Mouse (Mus musculus) common myeloid progenitor, adult 5-6 weeks (primary cell): ENCODE measurements around the gene AU021092. TPM values are rescaled to one million over a fixed set of nuclear protein-coding genes. Genes with fewer than 3 reads are reported as not detected.
A peak's percentile ranks its signal among the peaks of the same experiment; 100 is the strongest.
"Not testable (repeated sequence)": the region's sequence is repeated elsewhere in the genome, so short reads cannot be mapped to it uniquely, and the experiment has no call there.

ENCODE experiments used
- ATAC-seq: replicated peaks from 2 replicates; pipeline ENCODE4 v1.8.0; 2016; ENCODE audit warnings: low read depth, mild to moderate bottlenecking, moderate TSS enrichment, inconsistent platforms; ENCODE audit not compliant: poor library complexity, severe bottlenecking
- total RNA-seq: library from RNA; stranded (forward); fragments of 200-1000, 187-1606 nt; gene quantifications from 2 replicates; pipeline ENCODE4 v1.2.3, GENCODE M21; 2017

The AU021092 gene
- not detected in 2 replicates for total RNA-seq

DNA sequence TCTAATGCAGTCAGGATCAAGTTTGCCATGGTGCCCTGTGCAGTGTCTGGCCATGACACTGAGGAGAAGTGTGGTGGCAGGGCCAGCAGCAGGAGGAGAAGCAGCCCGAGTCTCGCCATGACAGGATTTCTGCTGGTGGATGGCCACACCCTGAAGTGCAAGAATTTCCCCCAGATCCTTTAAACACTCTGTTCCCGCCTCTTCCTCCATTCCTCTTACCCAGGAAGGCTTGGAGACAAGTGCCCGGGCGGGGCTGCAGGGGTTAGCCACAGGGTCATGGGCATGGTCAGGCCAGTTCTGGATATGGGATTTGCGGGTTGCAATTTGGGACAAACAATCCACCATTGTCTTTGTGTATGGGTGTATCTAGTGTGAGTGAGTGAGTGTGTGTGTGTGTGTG lies at the start of gene AU021092:
Gene AU021092, minus strand, starts transcription at position 160 of the 400 bp plus-strand sequence.
- ATAC-seq, result no peak

DNA sequence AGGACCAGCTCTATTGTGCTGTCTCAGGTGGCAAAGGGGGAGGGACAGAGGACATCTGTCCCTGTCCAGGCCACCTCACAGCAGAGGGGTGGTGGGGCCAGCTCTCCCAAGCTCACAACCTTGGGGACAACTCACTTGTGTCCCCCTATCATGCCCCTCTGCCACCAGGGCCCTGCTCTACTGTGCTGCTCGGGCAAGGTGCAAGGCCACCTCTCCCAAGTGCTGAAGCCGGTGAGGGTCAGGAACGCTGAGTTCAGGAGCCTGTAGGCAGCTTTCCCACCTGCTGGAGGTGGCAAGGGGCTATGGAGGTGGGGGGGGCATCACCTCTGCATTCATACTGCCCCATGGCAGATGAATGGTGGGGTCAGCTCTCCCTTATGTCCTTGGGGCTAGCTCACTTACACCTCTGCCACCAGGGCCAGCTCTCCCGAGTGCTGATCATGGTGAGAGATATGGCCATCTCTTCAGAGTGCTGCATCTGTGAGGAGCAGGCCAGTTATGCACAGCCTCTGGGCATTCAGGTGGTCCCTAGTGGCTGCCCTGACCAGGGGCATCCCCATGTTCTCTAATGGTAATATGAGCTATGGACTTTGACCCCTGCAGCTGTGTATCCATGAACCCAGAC lies 49.4 kb upstream of the AU021092 start:
- ATAC-seq, result no peak

DNA sequence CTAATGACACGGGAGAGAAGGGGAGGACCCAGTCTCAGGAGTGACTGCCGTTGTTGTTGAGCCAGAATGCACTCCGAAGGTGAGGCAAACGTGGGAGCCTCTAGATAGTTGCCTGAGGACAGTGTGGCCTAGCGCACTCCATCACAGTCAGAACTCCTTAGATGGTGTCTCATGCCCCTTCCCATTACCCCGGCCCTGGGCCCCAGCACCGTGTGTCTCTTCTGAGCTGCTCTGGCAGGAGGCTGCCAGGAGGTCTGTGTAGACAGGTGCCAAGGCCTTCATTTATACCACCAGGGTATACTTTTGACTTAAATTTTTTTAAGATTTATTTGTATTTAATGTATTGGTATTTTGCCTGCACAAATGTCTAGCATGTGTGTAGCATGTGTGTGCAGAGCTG lies 41.8 kb upstream of the AU021092 start:
- no peak for ATAC-seq

DNA sequence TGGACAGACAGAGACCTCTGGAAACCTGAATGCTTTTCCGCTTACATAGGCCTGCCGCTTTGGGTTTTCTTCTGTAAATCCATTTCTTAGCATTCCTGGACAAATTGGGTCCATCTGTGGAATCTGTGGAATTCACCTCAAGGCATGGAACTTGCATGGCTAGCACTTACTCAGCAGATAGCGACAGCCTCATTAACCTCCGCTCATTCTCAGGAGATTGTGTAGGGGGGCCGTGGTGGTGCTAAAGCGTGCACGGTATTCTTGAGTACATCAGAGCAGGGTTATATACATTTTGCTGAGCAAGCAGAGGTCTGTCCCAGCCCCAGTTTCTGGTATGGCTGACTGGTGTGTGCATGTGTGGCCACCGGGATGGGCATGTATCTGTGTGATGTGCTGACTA lies 41.1 kb upstream of the AU021092 start:
- ATAC-seq, result no peak

DNA sequence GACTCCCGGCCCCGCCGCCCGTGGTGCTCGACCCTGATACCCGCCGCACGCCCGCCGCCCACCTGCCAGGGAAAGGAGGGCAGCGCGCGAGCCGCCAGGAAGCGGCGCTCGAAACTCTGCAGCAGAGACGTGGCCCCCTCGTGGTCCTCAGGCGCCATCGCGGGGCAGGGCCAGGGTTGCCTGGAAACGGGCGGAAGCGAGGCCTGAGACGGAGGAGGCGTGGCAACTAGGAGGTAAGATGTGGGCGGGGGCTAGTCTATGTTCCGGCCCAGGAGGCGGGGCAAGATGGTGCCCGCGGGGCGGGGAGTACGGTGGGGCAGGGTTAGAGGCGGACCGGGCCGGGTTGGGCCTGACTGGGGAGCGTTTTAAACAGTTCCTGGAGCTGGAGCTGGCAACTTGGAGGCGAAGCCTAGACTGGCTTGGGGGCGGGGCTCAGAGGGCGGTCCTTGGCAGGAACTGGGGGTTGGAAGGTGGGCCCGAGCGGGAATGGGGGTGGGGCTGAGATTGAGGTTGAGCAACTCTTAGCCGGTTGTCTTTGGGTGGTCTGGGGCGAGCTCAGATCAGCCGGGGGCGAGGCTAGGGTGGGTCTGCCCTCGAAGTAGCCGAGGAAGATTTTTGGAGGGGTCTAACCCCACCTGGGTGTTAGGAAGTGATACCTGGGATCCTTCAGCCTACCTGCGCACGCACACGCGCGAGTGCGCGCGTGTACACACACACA lies 33.8 kb upstream of the AU021092 start, which contains the start of gene Eef2kmt:
Gene Eef2kmt, minus strand, starts transcription at position 205 of the 718 bp plus-strand sequence.
- peak; percentile 91 for ATAC-seq

DNA sequence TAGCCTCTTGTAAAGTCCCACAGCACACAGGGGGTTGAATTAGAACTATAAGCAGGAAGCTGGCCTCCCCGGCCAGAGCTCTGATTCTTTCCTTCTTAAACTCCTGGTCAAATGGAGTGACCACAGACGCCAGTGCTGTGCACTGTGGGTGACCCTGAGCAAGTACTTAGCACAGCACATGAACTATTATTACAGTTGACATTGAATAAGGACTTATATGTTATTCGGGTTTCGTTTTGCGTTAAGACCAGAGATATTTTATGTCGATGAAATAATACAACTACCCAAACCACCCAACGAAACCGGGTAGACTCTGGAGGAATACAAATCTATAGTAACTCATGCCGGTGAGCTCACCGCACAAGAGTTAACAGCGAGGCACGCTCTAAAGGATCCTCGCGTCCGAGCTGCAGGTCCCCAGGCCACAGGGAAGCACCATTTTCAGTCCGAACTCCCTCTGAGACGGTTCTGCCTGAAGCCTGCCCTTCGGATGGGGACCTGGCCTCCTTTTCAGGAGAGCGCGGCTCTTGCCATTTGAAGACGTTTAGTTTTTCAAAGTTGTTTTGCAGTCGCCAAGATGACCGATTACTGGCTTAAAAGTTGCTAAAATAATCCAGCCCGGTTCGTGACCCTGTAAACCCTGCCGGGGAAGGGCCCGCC lies 33.1 kb upstream of the AU021092 start:
- ATAC-seq, result no peak

DNA sequence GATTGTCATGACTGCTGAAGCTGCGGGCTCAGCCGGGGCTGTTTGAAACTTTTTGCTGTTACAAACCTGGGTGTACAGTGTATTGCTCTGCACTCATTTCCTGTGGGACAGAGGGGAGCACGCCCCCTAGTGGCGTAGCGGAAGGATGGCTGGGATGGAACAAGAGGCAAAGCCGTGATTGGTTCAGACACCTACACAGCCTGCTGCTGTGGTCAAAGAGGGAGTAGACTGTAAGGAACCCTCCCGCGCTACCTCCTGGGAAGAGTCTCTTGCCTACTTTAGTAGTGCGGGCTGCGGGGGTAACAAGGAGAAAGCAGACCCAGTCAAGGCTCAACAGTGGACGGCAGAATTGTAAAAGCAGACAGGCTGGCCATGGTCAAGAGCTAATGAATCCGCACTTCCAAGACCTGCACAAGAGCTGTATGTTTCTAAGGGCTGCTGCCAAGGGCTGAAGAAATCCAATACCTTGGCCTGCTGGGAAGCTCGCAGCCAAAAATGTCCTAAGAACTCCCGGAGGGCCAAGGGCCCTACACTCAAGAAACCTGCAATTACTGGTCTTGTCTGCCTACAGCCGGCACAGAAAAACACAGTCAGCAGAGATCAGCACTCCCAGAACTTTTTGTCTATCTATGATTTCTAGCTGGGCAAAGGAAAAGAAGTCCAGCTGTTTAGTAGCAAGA lies 32.4 kb upstream of the AU021092 start:
- ATAC-seq, result peak; percentile 77

DNA sequence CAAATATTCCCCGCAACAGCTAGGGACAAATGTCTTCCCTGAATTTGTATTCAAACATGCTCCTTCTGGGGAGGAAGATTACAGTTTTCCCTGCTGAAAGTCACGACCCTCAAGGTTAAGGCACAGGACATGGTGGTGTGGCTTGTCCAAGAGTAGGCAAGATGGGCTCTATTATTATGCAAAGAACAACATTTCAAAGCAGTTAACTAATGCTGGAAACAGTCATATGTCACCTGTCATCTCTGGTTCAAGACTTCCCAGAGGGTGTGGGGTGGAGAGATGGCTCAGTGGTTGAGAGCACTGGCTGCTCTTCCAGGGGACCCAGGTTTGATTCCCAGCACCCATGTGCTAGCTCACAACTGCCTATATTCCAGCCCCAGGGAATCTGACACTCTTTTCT lies 30.2 kb upstream of the AU021092 start:
- no peak for ATAC-seq

DNA sequence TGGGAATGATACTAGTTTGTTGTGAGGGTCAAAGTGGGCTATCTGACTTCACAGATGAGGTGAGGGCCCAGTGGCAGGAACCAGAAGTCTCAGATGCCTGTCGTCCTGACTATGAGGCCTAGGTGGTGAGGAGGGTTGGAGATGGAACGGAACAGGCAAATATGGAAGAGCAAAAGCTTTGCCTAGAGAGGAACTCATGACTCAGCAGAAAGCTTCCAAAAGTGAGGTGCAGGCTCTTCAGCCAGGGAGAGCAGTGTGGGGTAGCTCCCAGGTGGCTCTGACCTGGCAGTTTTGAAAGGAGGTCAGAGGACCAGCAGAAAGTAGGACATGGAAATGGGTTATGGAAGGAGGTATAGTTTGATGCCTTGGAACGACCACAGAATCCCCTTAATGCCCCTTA lies 28.8 kb upstream of the AU021092 start:
- ATAC-seq, result no peak

DNA sequence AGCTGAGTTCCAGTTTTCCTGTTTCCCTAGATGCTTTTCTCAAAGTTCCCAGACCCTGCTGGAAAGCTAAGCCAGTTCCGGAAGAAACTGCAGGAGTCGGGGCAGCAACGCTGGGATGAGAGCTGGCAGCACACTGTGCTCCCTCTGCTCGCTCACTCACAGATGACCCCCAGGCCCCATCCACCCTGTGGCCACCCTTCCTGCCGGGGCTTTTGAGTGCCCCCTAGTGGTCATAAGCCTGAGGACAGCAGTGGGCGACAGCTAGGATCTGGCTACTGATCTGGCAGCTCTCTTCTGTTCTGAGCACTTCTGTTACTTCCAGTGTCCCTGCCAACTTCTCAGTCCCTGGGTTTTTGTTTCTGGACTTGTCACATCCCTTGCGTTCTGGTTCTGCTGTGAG lies 22.3 kb upstream of the AU021092 start:
- ATAC-seq, result peak; percentile 94

DNA sequence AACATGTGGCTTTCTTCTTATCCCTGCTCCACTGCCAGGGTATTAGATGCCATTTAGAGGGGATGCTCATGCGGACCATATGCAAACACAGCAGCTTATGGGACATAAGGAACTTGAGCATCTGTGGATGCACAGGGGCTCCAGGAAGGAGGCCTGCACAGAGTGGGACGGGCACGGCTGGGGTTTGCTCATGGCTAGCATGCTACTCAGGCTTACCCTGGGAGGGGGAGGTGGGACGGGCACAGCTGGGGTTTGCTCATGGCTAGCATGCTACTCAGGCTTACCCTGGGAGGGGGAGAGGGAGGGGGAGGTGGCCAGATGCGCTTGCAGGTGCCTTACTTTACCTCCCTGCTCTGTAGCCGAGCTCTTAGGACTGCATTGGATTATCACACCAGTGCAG lies 20.8 kb upstream of the AU021092 start:
- no peak for ATAC-seq

DNA sequence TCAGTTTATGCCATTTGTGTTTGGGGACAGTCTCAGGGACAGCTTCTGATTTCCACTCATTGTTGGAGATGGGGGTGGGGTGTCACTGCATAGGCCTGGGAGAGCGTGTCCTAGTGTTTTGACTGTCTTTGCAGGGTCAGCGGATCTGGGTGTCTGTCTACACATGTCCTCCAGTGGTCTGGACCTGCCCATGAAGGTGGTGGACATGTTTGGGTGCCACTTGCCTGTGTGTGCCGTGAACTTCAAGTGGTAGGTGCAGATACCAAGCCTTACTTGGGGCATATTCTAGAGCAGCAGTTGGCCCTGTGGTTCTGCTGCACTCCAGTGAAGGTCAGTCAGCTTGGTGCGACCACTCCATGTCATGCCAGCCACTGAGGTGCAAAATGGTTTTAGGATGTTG lies 20.3 kb upstream of the AU021092 start:
- ATAC-seq, result no peak

DNA sequence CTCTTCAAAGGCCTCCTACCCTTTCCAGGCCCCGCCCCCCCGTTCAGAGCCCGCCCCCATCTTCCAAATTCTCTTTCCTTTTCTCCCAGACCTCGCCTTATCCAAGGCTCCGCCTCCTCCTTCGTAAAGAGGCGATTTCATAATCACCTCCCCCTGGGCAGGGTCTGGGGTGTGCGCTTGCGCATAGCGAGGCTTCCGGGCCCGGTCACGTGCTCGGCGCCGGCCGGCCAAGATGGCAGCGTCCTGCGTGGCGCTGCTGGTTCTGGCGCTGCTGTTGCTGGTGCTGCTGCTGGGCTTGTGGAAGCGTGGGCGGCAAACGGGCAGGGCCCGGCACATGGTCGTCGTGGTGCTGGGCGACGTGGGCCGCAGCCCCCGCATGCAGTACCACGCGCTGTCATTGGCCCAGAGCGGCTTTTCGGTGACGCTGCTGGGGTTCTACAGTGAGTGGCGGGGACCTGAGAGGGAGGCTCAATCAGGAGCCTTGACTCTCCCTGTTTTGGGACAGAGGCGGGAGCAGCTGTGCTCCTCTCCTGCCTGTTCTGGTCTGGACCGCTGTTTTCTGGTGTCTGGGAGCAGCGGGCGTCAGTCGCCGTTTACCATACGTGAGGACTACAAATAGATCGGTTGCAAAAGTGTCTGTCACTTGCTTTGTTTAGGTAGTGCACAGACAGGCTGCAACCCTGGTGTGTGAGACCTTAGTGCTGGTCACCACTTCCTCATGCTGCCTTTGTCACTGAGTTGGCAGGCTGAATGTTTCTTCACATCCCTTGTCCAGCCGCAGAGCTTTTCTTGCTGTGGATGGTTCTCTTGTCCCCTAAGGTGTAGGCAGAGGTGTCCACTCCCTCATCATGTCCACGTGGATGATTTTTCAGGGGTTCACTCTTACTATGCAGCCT lies 11.6 kb upstream of the AU021092 start, which contains the start of gene Alg1:
Gene Alg1, plus strand, starts transcription at position 204 of the 896 bp plus-strand sequence.
- peak; percentile 96 for ATAC-seq

DNA sequence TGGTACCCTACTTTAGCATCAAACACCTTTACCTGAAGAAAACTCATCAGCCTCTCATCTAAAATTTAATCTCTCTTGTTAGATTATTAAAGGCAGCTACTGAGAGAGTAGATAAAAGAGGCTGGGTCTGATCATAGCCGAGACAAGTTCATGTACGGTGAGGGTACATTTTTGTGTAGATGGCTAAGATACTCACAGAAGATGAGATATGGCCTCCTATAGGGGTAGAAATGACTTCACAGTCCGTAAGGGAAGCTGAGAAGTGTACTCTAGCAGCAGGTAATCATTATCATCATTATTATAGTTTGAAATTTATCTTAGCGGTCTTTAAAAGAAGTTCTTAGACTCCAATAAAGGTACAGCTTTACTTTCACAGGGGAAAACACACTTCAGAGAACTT lies 10.9 kb upstream of the AU021092 start:
- no peak for ATAC-seq

DNA sequence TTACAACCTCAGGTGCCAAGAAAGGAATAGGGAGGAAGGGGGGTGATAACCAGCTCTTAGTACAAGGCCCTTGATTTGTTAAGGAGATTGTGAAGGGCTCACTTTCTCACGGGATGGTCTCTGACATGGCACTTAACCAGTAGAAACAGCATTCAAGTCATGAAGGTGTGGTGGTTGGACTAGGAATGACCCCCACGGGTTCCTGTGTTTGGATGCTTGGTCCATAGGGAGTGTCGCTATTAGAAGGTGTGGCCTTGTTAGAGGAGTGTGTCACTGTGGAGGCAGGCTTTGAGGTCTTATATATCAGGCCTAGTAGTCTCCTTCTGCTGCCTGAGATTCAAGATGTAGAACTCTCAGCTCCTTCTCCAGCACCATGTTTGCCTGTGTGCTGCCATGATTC lies 6.0 kb upstream of the AU021092 start:
- not testable (repeated sequence) for ATAC-seq

DNA sequence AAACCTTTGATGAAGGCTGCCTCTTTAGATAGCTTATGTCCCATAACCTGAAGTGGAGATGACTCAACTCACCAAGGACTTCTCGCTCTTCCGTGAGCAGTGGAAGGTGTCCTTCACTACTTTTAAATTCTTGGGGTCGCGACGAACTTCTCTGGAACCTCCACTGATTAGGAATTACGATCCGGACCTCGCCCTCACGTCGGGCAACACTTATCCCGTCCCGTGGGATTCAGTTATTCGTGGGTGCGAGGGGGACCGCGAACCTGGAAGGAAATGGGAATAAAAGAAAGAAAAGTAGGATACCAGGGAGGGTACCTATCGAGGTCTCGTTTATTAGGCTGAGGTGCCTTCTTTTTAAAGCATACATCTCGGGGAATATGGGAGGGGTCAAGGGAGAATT lies 5.4 kb upstream of the AU021092 start:
- not testable (repeated sequence) for ATAC-seq

DNA sequence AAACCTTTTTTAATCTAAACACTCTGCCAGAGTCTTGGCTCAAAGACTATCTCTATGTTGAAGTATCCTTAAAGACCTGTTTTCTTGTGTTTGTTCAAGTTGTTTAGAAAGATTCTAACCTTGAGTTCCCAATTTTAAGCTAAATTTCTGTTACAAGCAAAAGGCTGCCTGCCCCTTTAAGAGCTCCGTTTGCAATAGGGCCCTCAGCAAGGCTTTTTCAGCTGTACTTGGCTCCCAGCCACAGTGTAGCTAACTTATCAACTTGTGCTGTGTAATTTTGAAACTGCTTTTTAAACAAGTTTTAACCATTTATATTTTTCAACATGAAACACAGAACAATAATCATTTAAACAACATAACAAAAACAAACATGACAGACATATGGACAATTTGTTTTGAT lies 4.4 kb upstream of the AU021092 start:
- not testable (repeated sequence) for ATAC-seq

DNA sequence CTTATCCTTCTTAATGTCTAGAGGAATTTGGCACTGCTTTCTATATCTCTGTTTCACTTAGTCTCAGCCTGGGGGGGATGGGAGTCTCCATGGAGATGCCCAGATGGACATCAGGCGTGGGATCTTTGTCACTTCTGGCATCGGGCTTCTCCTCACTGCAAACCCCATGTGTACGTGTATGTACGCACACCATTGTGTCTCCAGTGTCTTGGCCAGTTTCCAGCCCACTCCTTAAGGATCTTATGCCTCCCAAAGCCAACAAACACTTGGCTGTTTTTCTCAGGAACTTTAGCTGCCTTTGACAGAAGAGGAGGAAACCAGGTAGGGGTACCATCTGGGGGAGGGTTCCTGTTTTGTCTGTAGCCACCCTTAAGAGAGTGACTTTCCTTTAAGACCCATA lies 696 bp downstream of the AU021092 start:
- ATAC-seq, result no peak

DNA sequence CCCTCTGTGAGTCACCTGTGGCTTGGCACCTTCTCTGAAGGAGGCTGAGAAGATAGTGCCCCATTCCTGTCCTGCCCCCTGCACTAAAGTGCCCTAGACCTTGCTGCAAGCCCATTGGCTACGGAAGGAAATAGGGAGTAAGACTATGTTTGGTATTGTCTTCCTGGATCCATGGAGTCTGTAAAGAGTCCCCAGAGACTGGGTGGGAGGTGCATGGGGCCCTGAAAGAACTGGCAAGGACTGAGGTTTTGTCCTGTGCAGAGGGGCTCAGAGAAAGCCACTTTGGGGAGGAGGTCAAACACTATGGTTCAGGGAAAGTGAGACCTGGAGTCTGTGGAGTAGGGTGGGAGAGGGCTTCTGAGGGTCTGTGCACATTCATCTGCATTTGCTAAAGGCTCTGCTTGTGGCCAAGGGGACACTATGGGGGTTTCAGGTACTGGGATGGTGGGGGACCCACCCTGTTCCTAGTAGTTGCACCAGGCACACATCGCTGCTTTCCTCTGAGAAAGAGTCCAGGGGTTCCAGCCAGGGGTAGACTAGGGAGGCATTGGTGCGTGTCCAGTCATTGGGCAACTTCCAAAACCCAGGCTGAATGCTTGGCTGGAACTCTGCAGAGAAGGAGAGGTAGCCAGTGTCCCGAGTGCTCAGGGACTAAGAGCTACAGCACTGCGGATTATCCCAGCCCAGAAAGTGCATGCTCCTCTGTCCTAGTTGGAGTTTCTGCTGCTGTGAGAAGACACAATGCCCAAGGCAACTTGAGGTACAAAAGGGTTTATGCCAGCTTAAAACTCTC lies 4.6 kb downstream of the AU021092 start:
- ATAC-seq, result no peak
